Mouse (Mus musculus) right cerebral cortex, postnatal 25 days (tissue): ENCODE measurements around the gene 9430007A20Rik.
"Not testable (repeated sequence)": the region's sequence is repeated elsewhere in the genome, so short reads cannot be mapped to it uniquely, and the experiment has no call there.

ENCODE experiments used
- DNase-seq: peaks from one replicate; pipeline ENCODE4 v3.0.0; 2022

9430007A20Rik gene

GRCm38 (mm10) chr4:144519522-144519921, at the start of gene 9430007A20Rik:
TSS of gene 9430007A20Rik (plus strand) at chr4:144519822.
- no peak for DNase-seq

DNA sequence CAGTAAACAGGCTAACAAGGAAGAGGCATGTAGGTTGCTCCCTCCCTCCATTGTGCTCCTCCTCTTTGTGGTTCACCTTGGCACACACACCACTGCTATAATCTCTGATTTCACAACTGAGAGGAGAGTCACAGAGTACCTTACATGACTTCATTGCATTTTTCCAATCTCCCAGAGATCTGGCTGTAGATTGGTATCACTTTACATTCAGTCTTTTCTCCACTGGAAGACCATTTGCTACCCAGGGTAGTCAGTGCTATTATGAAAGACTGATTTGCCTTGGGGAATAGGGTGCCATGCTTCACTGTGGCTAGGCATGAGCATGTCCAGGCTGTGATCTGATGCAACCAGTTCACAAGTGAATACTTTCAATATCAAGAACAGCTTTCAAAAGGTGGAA, 26.3 kb upstream of the 9430007A20Rik start:
- DNase-seq, result no peak

- DNase-seq, result no peak
Measured at GRCm38 (mm10) chr4:144506518-144506917, 13.1 kb upstream of the 9430007A20Rik start.

DNA sequence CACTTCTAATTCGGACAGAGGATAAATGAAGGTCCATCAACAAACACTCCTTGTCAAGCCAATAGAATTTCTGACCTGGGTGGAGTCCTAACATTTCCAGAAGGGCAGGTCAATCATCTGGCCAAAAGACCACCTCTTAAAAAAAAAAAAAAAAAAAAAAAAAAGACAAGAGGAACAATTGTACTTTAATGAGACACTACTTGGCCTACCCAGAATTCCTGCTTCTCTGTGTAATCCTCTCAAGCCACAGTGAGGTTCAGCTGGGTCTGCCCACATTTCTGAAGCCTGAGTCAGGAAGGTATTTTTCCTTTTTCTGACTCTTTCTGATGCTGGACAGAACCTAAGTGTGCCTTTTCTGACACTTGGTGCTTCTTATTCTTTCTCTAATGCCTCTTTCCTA, 25.1 kb downstream of the 9430007A20Rik start:
- no peak for DNase-seq

- not testable (repeated sequence) for DNase-seq
Measured at GRCm38 (mm10) chr4:144545339-144545738, 25.7 kb downstream of the 9430007A20Rik start.

DNA sequence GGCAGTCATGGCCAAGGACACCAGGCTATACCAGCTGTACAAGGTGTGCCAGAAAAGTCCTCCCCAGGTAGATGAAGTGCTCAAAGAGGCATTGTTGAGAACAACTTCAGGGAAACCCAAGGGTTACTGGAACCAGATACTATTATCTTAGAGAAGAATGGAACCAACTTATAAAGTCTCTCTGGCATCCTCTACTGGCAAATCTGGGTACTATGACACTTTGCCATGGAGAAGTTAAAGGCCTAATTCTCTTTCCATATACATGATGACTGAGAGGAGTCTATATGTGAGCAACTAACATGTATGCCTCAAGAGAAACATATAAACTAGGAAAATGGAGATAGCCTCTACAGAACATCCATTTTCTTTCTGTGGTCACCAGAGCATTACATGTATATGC, 31.5 kb downstream of the 9430007A20Rik start:
- no peak for DNase-seq

DNA sequence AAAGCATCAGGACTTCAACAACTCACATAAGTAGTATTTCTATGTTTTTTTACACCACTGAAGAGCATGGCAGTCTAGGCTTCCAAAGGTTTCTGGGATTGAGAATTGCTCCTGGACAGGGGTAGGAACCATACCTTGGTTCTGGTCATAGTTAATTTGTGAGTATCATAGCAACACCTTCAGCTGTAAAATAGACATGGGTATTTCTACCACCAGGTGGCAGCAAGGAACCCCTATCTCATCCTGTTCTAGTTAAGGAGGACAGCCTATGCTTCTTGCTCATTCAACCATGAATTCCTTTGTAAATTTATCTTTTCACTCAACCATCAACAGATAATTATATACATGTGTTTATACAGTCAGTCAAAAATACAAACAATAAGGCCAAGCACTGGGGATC, 40.2 kb downstream of the 9430007A20Rik start:
- no peak for DNase-seq

DNA sequence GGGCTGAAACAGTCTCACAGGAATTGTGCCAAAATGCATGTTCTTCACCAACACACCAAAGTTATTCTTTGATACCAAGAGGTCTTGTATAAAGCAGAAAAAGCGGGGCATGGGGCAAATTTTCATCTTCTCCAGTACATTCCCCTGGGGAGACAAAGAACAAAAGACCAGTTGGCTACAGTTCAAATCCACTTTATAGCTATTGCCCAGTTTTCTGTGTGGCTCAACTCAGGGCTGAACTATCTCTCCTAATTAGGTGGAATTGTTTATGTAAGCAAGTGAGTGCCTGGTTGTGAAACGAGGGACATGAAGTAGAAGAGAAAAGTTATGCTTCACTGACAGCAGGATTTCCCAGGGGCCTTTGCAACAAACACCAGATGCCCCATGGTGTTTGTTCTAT, 41.6 kb downstream of the 9430007A20Rik start:
- DNase-seq, result no peak

DNA sequence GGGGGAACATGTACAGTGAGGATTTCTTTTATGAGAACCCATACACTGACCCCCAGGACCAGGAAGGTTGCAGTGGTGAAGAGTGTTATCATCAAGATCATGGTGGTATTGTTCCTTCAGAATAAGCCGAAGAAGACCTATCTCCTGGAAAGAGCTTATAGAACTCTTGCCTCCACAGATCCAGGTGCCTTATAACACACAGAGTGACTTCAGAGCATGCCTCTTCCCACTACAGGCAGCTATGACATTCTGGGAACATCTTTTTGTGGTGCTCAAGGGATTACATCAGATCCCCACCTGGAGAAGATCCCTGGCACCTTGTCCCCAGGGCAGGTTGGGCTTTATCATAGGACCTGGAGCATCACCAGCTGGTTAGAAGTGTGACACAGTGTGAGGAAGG, 45.4 kb downstream of the 9430007A20Rik start, which contains the start of gene Gm13124:
Gene Gm13124, minus strand, starts transcription at position 101 of the 400 bp plus-strand sequence.
- DNase-seq, result no peak

GRCm38 (mm10) chr4:144567752-144568151, 48.1 kb downstream of the 9430007A20Rik start:
- no peak for DNase-seq
